7 mouse cellular contexts compared by ENCODE assay signal in the genomic region with DNA sequence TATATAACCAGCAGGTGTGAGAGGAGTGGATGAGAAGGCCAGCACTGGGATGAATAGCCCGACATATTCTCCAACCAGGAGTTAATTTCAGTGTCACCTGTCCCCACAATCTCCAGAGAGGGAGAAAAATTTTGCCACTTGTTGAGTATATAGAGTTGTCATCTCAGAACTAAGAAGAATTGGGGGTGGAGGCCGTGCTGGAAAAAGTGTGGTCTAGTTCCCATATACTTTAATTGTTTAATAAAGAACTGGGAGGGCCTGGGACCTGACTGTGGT. TPM values are rescaled to one million over a fixed set of nuclear protein-coding genes. Genes with fewer than 3 reads are reported as not detected.
DNase-seq lines count a peak whose midpoint lies in the region; ATAC-seq and TF ChIP-seq lines count a peak whose summit lies in the region.

No protein-coding gene starts in this region.

- peak overlapping the region; percentile 83 for H3K4me3 ChIP-seq in lung, embryonic 15.5 days
- peak overlapping the region; percentile 90 for H3K4me3 ChIP-seq in forebrain, embryonic 10.5 days
- peak overlapping the region; percentile 84 for H3K4me3 ChIP-seq in limb, embryonic 11.5 days (ENCODE audit: low read depth, low read length)
- peak overlapping the region; percentile 74 for H3K4me3 ChIP-seq in olfactory bulb, adult 2 months (ENCODE audit: insufficient read depth, low read depth, low read length)

- no peak overlapping the region for H3K27ac ChIP-seq in lung, embryonic 15.5 days
- H3K27ac ChIP-seq in forebrain, embryonic 10.5 days, result peak overlapping the region; percentile 93
- no peak overlapping the region for H3K27ac ChIP-seq in limb, embryonic 11.5 days (replicated peaks; ENCODE audit: low read depth, low read length)
- no peak overlapping the region for H3K27ac ChIP-seq in olfactory bulb, adult 2 months (ENCODE audit: insufficient read depth, low read depth, low read length)

- peak overlapping the region; percentile 66 for H3K4me2 ChIP-seq in lung, embryonic 15.5 days
- peak overlapping the region; percentile 72 for H3K4me2 ChIP-seq in limb, embryonic 11.5 days (ENCODE audit: low read depth, severe bottlenecking)

- 0 out of 2 replicates have a peak, but pooled peaks have one; percentile 1 for ATAC-seq in lung, embryonic 15.5 days (ENCODE audit: borderline replicate concordance, extremely low read depth, low FRiP score, low TSS enrichment)
- ATAC-seq in limb, embryonic 11.5 days (ENCODE audit: insufficient number of reproducible peaks, low FRiP score, low TSS enrichment, low read depth), result no peak

- H3K9me3 ChIP-seq in lung, embryonic 15.5 days, result no peaks in the 10 kb centered on the region
- H3K9me3 ChIP-seq in forebrain, embryonic 10.5 days, result no peaks in the 10 kb centered on the region
- H3K9me3 ChIP-seq in limb, embryonic 11.5 days (ENCODE audit: control insufficient read depth, low read length), result no peaks in the 10 kb centered on the region

- H3K9ac ChIP-seq in lung, embryonic 15.5 days, result peak overlapping the region; percentile 93
- peak overlapping the region; percentile 90 for H3K9ac ChIP-seq in limb, embryonic 11.5 days (ENCODE audit: low read length)

- peaks cover 16% of the 10 kb centered on the region for H3K4me1 ChIP-seq in lung, embryonic 15.5 days
- H3K4me1 ChIP-seq in forebrain, embryonic 10.5 days, result peaks cover 21% of the 10 kb centered on the region
- H3K4me1 ChIP-seq in limb, embryonic 11.5 days (ENCODE audit: control insufficient read depth, insufficient read depth, low read length), result peaks cover 5% of the 10 kb centered on the region; the same call in 1 of the 2 replicates
- H3K4me1 ChIP-seq in olfactory bulb, adult 2 months (ENCODE audit: control insufficient read depth, insufficient read depth, low read length), result peaks cover 9% of the 10 kb centered on the region; the same call in 1 of the 2 replicates

- no peak for DNase-seq in lung, postnatal 14 days
- no peak for DNase-seq in forebrain, embryonic 10.5 days (ENCODE audit: extremely low spot score, low spot score)
- no peak for DNase-seq in limb, embryonic 11.5 days (ENCODE audit: low spot score)
- DNase-seq in left cerebral cortex, adult 8-10 months (ENCODE audit: low spot score in 2 of 2), result no peak
- no peak for DNase-seq in urinary bladder, adult 2 months (ENCODE audit: low spot score)

- TF ChIP-seq POLR2A in olfactory bulb, adult 2 months (IDR thresholded peaks at IDR 0.05; ENCODE audit: insufficient read depth, low read depth, low read length), result no peak

- WGBS in lung, embryonic 15.5 days, result 16% methylated on average over 2 of the region's 2 CpGs
- WGBS in forebrain, embryonic 10.5 days, result 30% methylated on average over 2 of the region's 2 CpGs
- 22% methylated on average over 2 of the region's 2 CpGs for WGBS in limb, embryonic 11.5 days
- 11% methylated on average over 2 of the region's 2 CpGs for WGBS in olfactory bulb, adult 2 months

- H3K36me3 ChIP-seq in lung, embryonic 15.5 days, result peaks cover 41% of the 10 kb centered on the region
- H3K36me3 ChIP-seq in forebrain, embryonic 10.5 days (replicated peaks), result peaks cover 61% of the 10 kb centered on the region
- peaks cover 32% of the 10 kb centered on the region for H3K36me3 ChIP-seq in limb, embryonic 11.5 days (ENCODE audit: control insufficient read depth, insufficient read depth, low read length)

- TF ChIP-seq CTCF in olfactory bulb, adult 2 months (IDR thresholded peaks at IDR 0.05; ENCODE audit: insufficient read depth, low read depth, low read length), result no peak

- no peaks in the 10 kb centered on the region for H3K27me3 ChIP-seq in lung, embryonic 15.5 days
- no peaks in the 10 kb centered on the region for H3K27me3 ChIP-seq in forebrain, embryonic 10.5 days (ENCODE audit: poor library complexity, severe bottlenecking)
- H3K27me3 ChIP-seq in limb, embryonic 11.5 days (ENCODE audit: control insufficient read depth, insufficient read depth, low read length), result no peaks in the 10 kb centered on the region

RNA-seq across cellular contexts. Expression of a gene that starts 2.3 kb away (rescaled TPM):
- polyA plus RNA-seq in lung, embryonic 15.5 days (2015; fragmentation: Nextera tagmentation; extraction: Ambion mirVana), result 78.4 and 79.8 TPM in 2 replicates
- 62.3 and 63.2 TPM in 2 replicates for polyA plus RNA-seq in forebrain, embryonic 10.5 days (2016; fragmentation: Nextera tagmentation; extraction: Ambion mirVana)
- polyA plus RNA-seq in limb, embryonic 11.5 days (2014; fragmentation: Nextera tagmentation; extraction: Ambion mirVana), result 49.3 and 50.9 TPM in 2 replicates
- polyA plus RNA-seq in olfactory bulb, adult 2 months (2012; ENCODE audit: insufficient read depth, insufficient read length, low replicate concordance, missing spikeins), result not detected in 2 replicates
- total RNA-seq in left cerebral cortex, adult 8-10 months (2022), result 10 to 100 TPM; 58.3 to 64.4 (median 62.9) TPM
- polyA plus RNA-seq in urinary bladder, adult 2 months (2012; rRNA removed), result 52.8 and 60.7 TPM in 2 replicates

RNA-seq across cellular contexts. Expression of a gene that starts 18.4 kb away (rescaled TPM):
- 20.4 and 21.0 TPM in 2 replicates for polyA plus RNA-seq in lung, embryonic 15.5 days (2015; fragmentation: Nextera tagmentation; extraction: Ambion mirVana)
- polyA plus RNA-seq in forebrain, embryonic 10.5 days (2016; fragmentation: Nextera tagmentation; extraction: Ambion mirVana), result 19.9 and 20.1 TPM in 2 replicates
- polyA plus RNA-seq in limb, embryonic 11.5 days (2014; fragmentation: Nextera tagmentation; extraction: Ambion mirVana), result 33.0 and 35.7 TPM in 2 replicates
- not detected in 2 replicates for polyA plus RNA-seq in olfactory bulb, adult 2 months (2012; ENCODE audit: insufficient read depth, insufficient read length, low replicate concordance, missing spikeins)
- 10 to 100 TPM; 14.6 to 18.2 (median 17.0) TPM for total RNA-seq in left cerebral cortex, adult 8-10 months (2022)
- 16.5 and 16.6 TPM in 2 replicates for polyA plus RNA-seq in urinary bladder, adult 2 months (2012; rRNA removed)

RNA-seq across cellular contexts. Expression of a gene that starts 37.5 kb away (rescaled TPM):
- polyA plus RNA-seq in lung, embryonic 15.5 days (2015; fragmentation: Nextera tagmentation; extraction: Ambion mirVana), result 421 and 449 TPM in 2 replicates
- 392 and 397 TPM in 2 replicates for polyA plus RNA-seq in forebrain, embryonic 10.5 days (2016; fragmentation: Nextera tagmentation; extraction: Ambion mirVana)
- 384 and 395 TPM in 2 replicates for polyA plus RNA-seq in limb, embryonic 11.5 days (2014; fragmentation: Nextera tagmentation; extraction: Ambion mirVana)
- not detected in 2 replicates for polyA plus RNA-seq in olfactory bulb, adult 2 months (2012; ENCODE audit: insufficient read depth, insufficient read length, low replicate concordance, missing spikeins)
- 100 to 1,000 TPM in 1 of 4 experiments, 10 to 100 TPM in 3; 86.3 to 105 (median 90.6) TPM for total RNA-seq in left cerebral cortex, adult 8-10 months (2022)
- 268 and 335 TPM in 2 replicates for polyA plus RNA-seq in urinary bladder, adult 2 months (2012; rRNA removed)

RNA-seq across cellular contexts. Expression of a gene that starts 43.1 kb away (rescaled TPM):
- 228 and 233 TPM in 2 replicates for polyA plus RNA-seq in lung, embryonic 15.5 days (2015; fragmentation: Nextera tagmentation; extraction: Ambion mirVana)
- polyA plus RNA-seq in forebrain, embryonic 10.5 days (2016; fragmentation: Nextera tagmentation; extraction: Ambion mirVana), result 78.2 and 78.3 TPM in 2 replicates
- polyA plus RNA-seq in limb, embryonic 11.5 days (2014; fragmentation: Nextera tagmentation; extraction: Ambion mirVana), result 117 and 122 TPM in 2 replicates
- not detected in 2 replicates for polyA plus RNA-seq in olfactory bulb, adult 2 months (2012; ENCODE audit: insufficient read depth, insufficient read length, low replicate concordance, missing spikeins)
- 1 to 10 TPM; 2.3 to 4.2 (median 2.8) TPM for total RNA-seq in left cerebral cortex, adult 8-10 months (2022)
- polyA plus RNA-seq in urinary bladder, adult 2 months (2012; rRNA removed), result 59.2 and 104 TPM in 2 replicates

RNA-seq across cellular contexts. Expression of a gene that starts 51.2 kb away (rescaled TPM):
- 11.8 and 14.6 TPM in 2 replicates for polyA plus RNA-seq in lung, embryonic 15.5 days (2015; fragmentation: Nextera tagmentation; extraction: Ambion mirVana)
- 7.8 and 8.9 TPM in 2 replicates for polyA plus RNA-seq in forebrain, embryonic 10.5 days (2016; fragmentation: Nextera tagmentation; extraction: Ambion mirVana)
- 5.4 and 7.9 TPM in 2 replicates for polyA plus RNA-seq in limb, embryonic 11.5 days (2014; fragmentation: Nextera tagmentation; extraction: Ambion mirVana)
- not detected in 2 replicates for polyA plus RNA-seq in olfactory bulb, adult 2 months (2012; ENCODE audit: insufficient read depth, insufficient read length, low replicate concordance, missing spikeins)
- total RNA-seq in left cerebral cortex, adult 8-10 months (2022), result 10 to 100 TPM; 16.2 to 21.5 (median 18.9) TPM
- polyA plus RNA-seq in urinary bladder, adult 2 months (2012; rRNA removed), result 38.4 and 38.9 TPM in 2 replicates

Comparison
In these comparisons a context has a peak if more than half of its experiments do, and no peak if none do; other contexts are left out.
1. RNA of a gene that starts 2.3 kb away (polyA plus RNA-seq): 78.4 to 79.8 TPM in lung, embryonic 15.5 days, 62.3 to 63.2 TPM in forebrain, embryonic 10.5 days, 52.8 to 60.7 TPM in urinary bladder, adult 2 months and 49.3 to 50.9 TPM in limb, embryonic 11.5 days; not detected in olfactory bulb, adult 2 months; every median in the first group is over 10 times any median in the second.
2. RNA of a gene that starts 18.4 kb away (polyA plus RNA-seq): 33.0 to 35.7 TPM in limb, embryonic 11.5 days, 20.4 to 21.0 TPM in lung, embryonic 15.5 days, 19.9 to 20.1 TPM in forebrain, embryonic 10.5 days and 16.5 to 16.6 TPM in urinary bladder, adult 2 months; not detected in olfactory bulb, adult 2 months; every median in the first group is over 10 times any median in the second.
3. RNA of a gene that starts 37.5 kb away (polyA plus RNA-seq): 421 to 449 TPM in lung, embryonic 15.5 days, 392 to 397 TPM in forebrain, embryonic 10.5 days, 384 to 395 TPM in limb, embryonic 11.5 days and 268 to 335 TPM in urinary bladder, adult 2 months; not detected in olfactory bulb, adult 2 months; every median in the first group is over 100 times any median in the second.
4. Peak in every context shown above with its lines, with median percentiles within 50 percentile points of each other: H3K4me3 ChIP-seq.